Mouse (Mus musculus) thymus, postnatal 10 days (tissue): Measurements from ENCODE around the gene Aff1.

ENCODE experiments used
- DNase-seq, 2 experiments: peaks; one replicate each; pipeline ENCODE4 v3.0.0; 2021; ENCODE audit warnings: low spot score in 2 of 2

Aff1 gene

DNA sequence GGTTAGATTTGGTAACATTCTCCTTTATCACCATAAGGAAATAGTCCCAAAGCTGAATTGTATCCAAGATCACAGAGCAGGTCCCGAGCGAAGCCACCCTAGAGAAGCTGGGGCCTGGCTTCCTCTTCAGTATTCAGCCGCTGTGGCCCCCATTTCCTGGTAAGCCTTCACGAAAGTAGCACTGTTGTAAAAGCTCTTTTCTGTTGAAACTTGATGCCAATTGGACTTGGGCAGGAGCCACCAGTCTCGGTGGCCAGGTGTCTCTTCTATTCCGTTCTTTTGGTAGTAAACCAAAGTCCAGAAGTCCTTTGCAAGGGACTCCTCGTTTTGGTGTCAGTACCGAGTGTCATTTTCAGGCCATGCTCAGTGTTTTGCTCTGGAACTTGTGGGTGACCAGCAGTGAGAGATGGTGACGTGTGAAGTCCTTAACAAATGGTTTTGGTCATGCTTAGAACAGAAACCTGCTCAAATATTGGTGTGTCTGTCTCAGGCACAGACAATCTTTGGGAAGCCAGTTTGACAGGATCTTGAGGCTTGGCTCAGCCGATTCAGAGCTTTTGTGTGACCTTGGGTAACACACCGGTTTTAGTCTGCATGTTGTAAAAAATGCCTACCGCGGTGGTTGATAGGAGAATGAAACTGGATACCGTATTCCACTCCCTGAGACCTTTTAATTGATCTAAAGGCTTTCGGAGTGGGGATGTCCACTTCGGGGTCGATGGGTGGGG lies 114.8 kb downstream of the Aff1 start:
- no peak for DNase-seq

DNA sequence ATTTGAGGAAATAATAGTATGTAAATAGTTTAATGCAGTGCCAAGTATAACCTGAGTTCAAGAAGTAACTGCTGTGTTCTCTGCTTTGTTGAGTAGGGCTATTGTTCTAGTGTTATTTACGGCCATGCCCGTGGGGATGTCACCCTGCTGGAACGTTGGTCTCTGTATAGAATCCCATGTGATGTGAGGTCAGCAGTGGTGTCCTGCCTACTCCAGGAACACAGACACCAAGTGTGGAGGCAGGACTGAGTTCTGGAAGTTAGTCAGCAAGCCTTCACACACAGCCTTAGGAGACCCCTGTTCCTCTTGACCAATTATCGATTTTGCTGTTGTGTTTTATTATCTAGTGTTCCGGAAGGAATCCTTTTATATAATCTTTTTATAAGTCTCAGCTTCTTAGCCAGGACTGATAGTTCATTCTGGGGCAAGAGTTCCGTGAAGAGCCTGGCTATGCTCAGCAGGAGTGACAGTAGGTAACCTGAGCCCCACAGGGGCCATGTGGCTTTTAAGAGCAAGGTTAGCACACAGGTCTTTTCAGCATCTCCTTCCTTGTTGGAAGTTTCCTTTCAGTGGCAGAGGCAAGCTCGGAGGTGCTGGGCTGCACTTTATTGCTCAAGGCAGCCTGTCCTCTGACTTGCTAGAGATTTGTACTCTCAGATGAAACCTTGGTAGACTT lies 115.6 kb downstream of the Aff1 start:
- no peak for DNase-seq

DNA sequence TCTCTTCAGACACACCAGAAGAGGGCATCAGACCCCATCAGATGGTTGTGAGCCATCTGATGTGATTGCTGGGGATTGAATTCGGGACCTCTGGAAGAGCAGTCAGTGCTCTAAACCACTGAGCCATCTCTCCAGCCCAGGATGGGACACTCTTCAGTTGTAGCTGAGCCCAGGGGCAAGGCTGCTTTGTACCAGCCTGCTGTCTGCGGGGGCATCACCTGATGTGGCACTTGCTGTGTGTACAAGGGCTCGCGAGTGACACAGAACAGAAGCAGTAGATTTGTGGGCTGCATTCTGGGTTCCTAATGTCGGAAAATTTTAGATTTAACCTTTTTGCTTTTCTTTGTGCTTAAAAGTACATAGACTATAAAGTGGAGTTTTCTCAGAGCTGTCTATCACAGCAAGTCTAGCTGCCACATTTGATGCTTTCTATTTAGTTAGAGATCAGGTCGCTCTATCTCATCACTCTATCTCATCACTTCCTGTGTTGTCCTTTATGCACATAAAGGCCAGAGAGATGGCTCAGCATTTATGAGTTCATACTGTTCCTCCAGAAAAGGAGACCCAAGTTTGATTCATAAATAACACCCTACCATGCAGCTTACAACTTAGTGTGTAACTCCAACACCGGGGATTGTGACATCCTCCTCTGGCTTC lies 117.6 kb downstream of the Aff1 start:
- no peak for DNase-seq

DNA sequence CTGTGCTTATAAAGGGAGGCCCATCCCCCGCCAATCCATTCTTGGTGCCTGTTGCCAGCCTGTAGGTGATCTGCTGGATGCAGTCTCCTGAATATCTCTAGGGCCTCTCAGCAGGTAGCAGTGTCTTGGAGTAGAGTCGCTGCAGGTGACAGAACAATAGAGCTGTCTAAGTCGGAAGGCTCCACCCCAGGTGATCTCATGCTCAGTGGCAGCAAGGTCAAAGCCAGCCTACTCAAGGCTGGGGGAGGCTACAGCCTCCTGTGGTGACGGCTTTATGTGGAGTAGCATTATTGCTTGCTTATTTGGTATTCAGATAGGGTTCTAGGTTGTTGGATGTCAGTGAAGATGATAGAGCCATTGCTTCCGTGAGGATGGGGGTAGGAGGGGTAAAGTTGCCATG lies 121.1 kb downstream of the Aff1 start:
- no peak for DNase-seq

DNA sequence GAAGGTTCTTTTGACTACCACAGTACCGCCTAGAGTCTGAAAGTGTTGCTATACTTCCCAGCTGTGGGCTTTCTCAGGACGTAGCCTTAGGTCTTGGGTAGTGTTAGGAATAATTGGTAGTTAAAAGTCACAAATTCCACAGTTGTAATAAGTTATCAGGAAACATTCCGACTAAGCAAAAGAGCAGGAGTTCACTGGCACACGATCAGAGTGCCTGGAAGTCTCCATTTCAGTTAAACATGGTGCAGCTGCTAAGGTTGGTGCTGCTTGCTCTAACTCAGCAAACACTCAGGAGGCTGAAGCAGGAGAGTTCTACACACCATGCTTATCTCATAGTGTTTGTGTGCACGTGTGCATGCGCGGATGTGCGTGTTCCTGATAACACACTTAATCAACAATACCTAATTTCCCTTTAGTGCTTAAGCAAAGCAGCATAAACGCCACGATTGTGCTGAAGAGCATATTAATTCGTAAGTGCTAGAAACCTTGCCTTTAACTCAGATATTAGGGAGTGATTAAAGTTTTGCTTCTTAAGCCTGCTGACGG lies 121.9 kb downstream of the Aff1 start:
- no peak for DNase-seq

DNA sequence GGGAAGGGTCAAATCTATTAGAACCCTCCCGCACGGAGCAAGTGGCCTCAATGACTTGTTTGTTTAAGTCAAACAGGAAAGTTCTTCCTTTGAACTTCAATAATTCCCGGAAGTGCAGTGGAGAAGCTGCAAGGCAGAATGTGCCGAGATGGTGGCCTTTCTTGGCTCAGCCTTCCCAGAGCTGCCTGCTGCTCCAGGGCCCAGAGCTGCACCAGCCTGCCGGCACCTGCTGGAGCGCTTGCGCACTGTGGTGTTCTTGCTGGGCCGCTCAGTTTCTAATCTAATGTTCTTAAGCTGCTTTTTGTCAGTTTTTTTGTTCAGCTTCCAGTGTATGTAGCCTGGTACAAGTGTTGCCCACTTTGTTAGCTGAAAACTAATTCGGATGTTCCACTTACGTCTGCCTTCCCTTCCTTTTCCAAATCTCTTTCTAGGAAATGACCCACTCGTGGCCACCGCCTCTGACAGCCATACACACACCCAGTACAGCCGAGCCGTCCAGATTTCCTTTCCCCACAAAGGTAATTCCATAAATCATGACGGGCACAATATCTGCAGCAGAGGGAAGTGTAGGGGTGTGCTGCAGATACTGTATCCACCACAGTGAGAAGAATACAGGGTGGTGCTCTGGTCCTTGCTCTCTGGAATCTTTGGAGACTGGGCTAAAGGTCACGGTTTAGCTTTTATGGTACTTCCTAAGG lies 122.5 kb downstream of the Aff1 start:
- DNase-seq: no peak

DNA sequence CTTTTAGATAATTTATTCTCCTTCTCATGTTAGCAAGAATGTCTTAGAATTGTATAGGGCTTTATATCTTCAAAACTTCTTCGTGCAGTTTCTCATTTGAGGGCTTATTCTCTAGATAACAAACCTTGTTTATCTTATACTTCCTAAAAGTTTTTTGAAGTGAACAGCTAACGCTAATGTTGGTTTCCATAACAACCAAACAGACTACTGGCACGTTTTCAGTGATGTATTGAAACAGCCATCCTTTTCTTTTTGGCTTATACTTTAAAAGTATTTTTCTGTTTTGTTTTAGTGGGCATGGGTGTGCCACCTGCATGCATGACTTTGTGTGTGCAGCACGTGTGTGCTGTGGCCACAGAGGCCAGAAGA lies 123.1 kb downstream of the Aff1 start:
- DNase-seq: no peak

DNA sequence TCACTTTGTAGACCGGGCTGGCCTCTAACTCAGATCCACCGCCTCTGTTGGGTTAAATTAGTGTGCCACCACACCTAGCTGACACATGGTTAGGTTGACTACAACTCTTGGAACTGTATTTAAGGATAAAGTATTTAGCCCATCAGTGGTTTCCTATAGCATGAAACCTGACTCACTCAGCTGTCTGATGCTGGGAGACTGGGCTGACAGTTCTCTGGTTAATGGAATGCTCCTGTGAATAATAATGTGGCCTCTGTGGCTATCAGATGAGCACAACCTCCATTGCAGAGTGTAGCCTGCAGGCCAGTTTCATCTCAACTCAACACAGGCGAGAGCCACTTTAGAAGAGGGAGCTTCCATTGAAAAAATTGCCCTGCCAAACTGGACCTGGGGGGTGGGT lies 124.5 kb downstream of the Aff1 start:
- DNase-seq: no peak

DNA sequence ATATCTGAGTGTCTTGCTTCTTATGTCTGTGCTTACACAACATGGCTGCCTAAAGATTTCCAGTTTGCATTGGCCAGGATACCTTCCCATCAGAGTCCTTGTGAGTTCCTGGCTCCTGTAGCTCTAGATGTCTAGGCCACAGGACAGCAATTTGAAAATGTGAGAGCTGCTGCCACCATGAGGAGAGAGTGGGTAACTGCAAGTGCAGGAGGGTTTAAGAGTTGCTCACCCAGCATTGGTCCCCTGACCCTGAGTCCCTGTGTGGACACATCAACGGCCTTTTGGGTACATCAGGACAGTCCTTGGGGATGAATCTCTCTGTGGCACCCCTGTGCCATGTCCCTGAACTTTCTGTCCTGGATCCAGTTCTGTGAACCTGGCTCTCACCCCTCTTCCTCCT lies 125.6 kb downstream of the Aff1 start:
- DNase-seq: peak; percentile 61 to 71

DNA sequence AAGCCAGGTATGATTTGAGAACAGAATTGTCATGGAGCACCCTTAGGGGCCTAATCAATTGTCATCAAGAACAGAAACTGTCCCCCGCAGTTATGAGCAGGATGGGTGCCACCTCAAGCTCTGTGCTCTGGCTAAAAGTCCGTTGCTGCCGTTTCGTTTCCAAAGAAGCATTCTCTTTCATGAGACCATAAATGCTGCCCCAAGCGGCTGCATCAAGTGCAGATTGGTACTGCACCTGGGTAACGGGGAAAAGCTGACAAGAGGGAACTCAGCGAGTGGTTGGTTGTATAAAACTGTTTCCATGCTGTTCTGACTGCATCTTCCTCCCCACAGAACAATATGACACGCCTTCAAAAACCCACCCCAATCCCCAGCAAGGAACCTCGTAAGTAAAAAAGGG lies 126.4 kb downstream of the Aff1 start:
- DNase-seq: no peak

DNA sequence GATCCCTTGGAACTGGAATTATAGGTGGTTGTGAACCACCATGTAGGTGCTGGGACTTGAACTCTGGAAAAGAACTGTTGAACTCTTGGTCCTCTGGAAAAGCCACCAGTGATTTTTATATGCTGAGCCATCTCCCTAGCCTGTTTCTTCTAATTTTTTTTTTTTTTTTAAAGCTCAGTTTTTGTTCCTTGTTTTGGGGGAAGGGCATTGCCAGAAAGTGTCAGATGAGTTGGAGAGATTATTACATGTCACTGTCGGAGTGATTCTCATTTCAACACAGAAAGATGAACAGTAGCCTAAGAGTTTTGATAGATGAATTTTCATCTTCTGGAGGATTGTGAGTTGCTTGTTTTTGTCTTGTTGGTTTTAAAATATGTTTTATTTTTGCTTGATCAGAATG lies 127.5 kb downstream of the Aff1 start:
- DNase-seq: no peak

DNA sequence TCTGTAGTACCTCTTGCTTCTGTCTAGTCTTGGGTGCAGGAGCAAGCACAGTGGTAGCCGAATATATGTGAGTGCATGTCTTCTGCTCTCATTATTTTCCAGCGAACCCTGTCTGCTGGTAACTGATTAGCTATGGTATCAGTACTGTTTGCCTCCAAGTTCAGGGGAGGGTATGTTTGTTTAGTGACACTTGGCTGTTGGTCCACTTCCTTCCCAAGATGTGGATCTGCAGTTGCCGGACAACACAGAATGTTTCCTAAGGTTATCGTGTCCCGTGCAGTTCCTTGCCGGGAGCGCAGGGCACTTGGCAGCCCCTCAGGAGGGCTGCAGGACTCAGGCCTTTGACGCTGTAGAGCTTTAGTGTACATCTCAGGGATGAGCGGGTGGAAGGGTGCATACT lies 128.9 kb downstream of the Aff1 start:
- DNase-seq: no peak

DNA sequence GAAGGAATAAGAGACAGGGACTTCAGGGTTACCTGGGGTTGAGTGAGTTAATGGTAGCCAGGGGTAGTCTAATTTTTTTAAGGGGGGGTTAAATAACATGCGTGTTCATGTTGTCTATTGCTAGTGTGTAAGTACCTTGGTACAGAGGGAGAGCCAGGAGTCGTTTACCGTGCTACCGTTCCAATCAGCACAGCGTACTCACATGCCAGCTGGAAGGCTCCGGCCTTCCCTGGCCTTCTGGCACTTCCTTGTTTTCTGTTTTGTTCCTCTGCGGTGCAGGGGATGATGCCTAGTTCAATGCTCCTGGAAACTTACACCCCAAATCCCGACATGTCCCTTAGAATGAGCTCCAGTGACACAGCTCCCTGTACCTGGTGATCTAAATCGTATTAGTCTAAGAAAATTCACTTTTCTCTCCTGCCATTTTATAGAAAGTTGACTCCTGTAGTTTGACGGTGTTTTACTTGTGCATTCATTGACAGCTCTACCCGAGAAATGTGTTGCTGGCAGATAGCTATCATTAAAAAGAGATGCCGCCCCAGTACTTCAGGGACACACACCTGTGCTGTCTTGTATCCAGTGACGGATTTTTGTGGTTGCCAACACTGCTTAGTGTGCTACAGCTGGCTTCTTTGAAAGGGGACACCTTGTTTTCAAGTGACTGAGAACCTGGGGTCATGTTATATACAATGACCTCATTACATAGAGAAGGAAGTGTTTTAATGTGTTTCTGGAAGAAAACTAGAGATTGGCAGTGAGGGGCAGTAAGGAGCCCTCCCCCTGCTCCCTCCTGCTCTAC lies 129.5 kb downstream of the Aff1 start:
- peak; percentile 60 to 66 for DNase-seq

DNA sequence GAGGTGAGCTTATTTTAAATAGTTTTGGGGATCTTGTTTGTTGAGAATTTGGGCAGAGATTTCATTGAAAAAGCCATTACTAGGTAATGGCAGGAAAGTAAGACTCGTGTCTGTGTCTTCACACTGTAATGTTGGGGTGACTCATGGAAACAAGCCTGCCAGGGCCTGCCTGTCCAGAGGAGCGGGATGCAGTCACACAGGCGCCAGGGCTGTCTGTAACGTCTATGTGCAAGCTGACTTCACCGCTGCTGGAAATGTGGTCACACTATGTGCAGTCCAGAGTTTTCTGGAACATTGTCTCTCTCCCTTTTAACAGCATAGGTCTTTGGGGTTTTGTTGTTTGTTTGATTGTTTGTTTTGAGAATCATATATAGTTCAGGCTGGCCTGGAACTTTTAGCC lies 130.8 kb downstream of the Aff1 start:
- DNase-seq: no peak

DNA sequence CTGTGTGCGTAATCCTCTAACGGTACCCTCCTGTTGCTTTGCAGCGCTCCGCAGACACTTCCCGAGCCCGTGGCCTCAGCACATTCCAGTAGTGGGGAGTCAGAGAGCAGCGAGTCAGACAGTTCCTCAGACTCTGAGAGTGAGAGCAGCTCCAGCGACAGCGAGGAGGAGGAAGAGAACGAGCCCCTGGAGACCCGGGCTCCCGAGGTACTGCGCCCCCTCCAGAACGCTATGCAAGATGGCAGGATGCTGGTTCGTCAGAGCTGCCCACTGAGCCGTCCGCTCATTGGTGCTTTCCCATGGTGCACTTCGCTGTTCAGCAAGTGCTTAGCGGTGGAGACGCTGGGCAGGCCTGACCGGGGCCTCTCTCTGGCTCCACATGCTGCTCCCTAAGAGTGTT lies 136.1 kb downstream of the Aff1 start:
- DNase-seq: no peak

DNA sequence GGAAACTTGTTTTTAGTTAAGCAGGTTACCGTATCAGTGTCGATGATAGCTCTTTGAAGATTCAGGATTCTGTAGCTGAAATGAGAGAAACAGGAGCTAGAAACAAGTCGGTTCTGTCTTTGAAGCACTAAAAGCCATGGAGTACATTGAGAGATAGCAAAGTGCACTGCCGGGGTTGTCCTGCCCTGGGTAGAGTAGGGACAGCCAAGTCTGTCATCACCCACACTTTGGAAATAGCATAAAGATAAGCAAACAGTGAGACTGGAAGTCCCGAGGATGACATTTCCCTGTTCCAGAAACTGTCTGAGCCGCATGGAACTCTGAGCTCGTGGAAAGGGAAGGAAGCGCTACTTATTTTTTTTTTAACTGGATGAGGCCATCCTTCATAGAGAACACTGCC lies 136.6 kb downstream of the Aff1 start:
- no peak for DNase-seq

DNA sequence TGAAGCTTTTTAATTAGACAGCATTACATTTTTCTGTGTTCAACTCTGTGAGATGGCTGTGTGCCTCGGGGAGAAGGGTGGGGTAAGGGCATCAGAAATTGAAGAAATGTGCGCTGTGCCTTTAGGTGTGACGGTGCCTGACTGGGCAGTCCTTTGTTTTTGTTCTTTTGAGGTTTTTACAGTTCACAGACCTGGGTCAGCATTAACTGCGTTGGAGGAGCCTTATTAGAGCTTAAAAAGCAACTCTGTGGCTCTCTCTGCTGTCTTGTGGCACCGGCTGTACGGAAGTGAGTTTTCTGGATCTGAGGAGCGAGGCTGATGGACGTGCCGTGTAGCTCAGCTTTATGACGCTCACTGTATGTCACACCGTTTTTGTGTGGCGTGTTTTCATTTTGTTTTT lies 137.0 kb downstream of the Aff1 start:
- no peak for DNase-seq

DNA sequence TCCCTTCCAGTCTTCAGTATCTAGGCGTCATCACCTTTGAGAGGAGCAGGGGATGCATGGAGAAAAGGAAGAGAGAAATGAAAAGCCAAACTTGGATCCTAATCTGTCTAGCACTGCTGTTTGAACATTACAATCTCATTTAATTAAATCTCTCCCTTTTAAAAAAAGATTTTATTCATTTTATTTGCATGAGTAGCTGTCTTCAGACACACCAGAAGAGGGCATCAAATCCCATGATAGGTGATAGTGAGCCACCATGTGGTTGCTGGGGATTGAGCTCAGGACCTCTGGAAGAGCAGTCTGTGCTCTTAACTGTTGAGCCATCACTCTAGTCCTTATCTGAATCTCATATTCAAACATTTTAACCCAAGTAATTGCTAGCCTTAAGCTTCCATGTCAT lies 138.7 kb downstream of the Aff1 start:
- DNase-seq: no peak

DNA sequence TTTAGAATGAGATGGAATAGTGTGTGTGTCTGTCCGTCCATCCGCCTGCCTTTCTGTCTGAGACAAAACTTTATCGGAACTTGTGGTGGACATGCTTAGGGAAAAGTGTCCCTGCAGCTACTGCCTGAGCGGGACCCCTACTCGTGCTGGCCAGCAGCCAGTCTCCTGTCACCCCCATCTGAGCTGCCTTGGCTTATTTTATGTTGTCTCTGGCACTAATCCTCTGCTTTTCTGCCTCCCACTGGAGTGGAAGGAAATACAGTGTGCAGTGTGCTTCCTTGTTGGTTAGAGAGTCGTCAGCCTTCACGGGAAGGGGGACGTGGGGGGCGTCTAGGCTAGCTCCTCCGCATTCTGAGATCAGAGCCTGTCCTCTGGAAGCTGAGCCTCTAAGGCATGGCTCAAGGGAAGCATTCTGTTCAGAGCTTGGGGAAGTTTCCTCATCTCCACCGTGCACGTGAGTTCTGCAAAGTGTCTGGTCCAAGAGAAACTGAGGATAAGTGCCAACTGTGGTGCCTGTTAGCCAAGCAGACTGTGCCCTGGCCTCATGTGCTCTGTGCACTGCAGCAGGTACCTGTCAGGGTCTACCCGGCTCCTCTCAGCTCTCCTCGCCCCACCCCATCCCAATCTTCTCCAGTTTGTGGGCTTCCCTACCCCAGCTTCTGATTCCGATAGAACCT lies 143.4 kb downstream of the Aff1 start:
- no peak for DNase-seq

DNA sequence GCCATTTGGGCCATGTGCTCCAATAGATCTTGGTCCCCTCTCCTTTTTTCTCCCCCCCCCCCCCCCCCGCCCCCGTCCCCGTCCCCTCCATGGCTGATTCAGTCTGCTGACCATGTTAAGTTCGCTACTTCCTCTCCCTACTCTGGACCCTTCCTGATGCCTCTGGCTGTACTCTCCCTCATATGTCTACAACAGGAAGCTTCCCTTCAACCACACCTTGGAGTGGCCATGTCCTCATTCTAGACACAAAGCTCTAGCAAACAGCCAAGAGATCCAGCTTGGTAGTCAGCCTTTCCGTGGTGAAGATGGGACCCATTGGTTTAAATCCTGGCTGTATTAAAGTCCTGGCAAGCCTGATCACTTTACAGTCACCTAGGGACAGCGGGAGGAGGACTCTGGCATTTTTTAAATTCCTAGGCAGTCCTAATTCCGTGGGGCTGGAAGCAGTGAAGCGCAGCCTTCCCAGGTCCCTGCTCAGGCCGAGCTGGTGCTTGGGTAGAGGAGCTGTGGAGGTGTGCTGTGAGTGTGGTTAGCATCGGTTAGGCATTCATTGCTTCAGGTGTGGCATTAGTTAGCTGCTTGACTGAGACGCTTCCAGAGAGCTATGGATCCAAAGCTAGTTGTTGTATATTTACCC lies 144.1 kb downstream of the Aff1 start:
- DNase-seq: no peak
